Comparison of ENCODE assay signal across 9 mouse cellular contexts in genomic region chr3:35973551-35973950, GRCm38 (mm10). TPM values are rescaled to one million over a fixed set of nuclear protein-coding genes. Genes with fewer than 3 reads are reported as not detected.
DNase-seq lines count a peak whose midpoint lies in the region; ATAC-seq and TF ChIP-seq lines count a peak whose summit lies in the region.
"Had no signal": no experiment of that assay in that cellular context is flagged by ENCODE, and none has a peak within 500 bp of the region (broad histone marks: within the 10 kb centered on the region; RNA-seq: fewer than 3 reads in every experiment).

No protein-coding gene starts in this region.

- no peak overlapping the region for H3K27ac ChIP-seq in hindbrain, embryonic 11.5 days (ENCODE audit: low read depth, low read length)
- H3K27ac ChIP-seq in hindbrain, embryonic 12.5 days = no peak overlapping the region
- no peak overlapping the region for H3K27ac ChIP-seq in embryonic facial prominence, embryonic 14.5 days (replicated peaks; ENCODE audit: low read depth, low read length)
- H3K27ac ChIP-seq in liver, adult 2 months (replicated peaks; ENCODE audit: insufficient read depth, low read depth, low read length) = no peak overlapping the region
- H3K27ac ChIP-seq: heart, embryonic 13.5 days had no signal

- no peaks in the 10 kb centered on the region for H3K79me2 ChIP-seq in C2C12 (ENCODE audit: control insufficient read depth, insufficient read depth)
- H3K79me2 ChIP-seq in liver, adult 2 months (ENCODE audit: control insufficient read depth, insufficient read depth, low read length) = no peaks in the 10 kb centered on the region

- H3K9me3 ChIP-seq in hindbrain, embryonic 11.5 days (ENCODE audit: control insufficient read depth, low read length) = no peaks in the 10 kb centered on the region
- H3K9me3 ChIP-seq in hindbrain, embryonic 12.5 days (replicated peaks) = no peaks in the 10 kb centered on the region
- no peaks in the 10 kb centered on the region for H3K9me3 ChIP-seq in embryonic facial prominence, embryonic 14.5 days (ENCODE audit: control insufficient read depth, low read length)
- H3K9me3 ChIP-seq: heart, embryonic 13.5 days had no signal

- peak; percentile 32 for DNase-seq in hindbrain, embryonic 11.5 days (ENCODE audit: low spot score)
- DNase-seq in MEL-GATA-1-ER (ENCODE audit: extremely low read depth, low read depth) = peak; percentile 23
- no peak for DNase-seq in embryonic facial prominence, embryonic 14.5 days (ENCODE audit: low spot score)
- DNase-seq in liver, adult 2 months (ENCODE audit: extremely low read depth, low read depth, low spot score) = peak; percentile 41
- DNase-seq in splenic B cell, adult 2 months (ENCODE audit: low read depth, low spot score) = peak; percentile 73
- no peak for DNase-seq in layer of hippocampus, adult 9-10 months (ENCODE audit: low spot score)

- no peaks in the 10 kb centered on the region for H3K79me3 ChIP-seq in C2C12 (ENCODE audit: low read depth)

- WGBS in hindbrain, embryonic 11.5 days = 76% methylated on average over 7 of the region's 7 CpGs
- WGBS in hindbrain, embryonic 12.5 days = 75% methylated on average over 7 of the region's 7 CpGs
- WGBS in embryonic facial prominence, embryonic 14.5 days = 69% methylated on average over 7 of the region's 7 CpGs
- 70% methylated on average over 7 of the region's 7 CpGs for WGBS in liver, adult 2 months

- H3ac ChIP-seq in C2C12 (ENCODE audit: control insufficient read depth, insufficient read length, low read depth) = no peak overlapping the region

- TF ChIP-seq CTCF in C2C12 (IDR thresholded peaks at IDR 0.05; ENCODE audit: control insufficient read depth, insufficient read depth, insufficient read length) = peak; percentile 33
- peak; percentile 72 for TF ChIP-seq CTCF in liver, adult 2 months (IDR thresholded peaks at IDR 0.05; ENCODE audit: low read depth, low read length)

- H3K36me3 ChIP-seq in hindbrain, embryonic 11.5 days (ENCODE audit: control insufficient read depth, insufficient read depth, low read length) = no peaks in the 10 kb centered on the region
- H3K36me3 ChIP-seq in hindbrain, embryonic 12.5 days = peaks cover 56% of the 10 kb centered on the region
- peaks cover 12% of the 10 kb centered on the region for H3K36me3 ChIP-seq in C2C12 (ENCODE audit: control insufficient read depth, insufficient read depth)
- peaks cover 65% of the 10 kb centered on the region for H3K36me3 ChIP-seq in embryonic facial prominence, embryonic 14.5 days (ENCODE audit: control insufficient read depth, insufficient read depth, low read length)
- H3K36me3 ChIP-seq in liver, adult 2 months (ENCODE audit: control insufficient read depth, insufficient read depth, low read length) = peaks cover 38% of the 10 kb centered on the region
- H3K36me3 ChIP-seq in splenic B cell, adult 2 months (ENCODE audit: control insufficient read depth, insufficient read depth, low read length, poor library complexity, severe bottlenecking) = peaks cover 4% of the 10 kb centered on the region

- H3K9ac ChIP-seq in hindbrain, embryonic 11.5 days (ENCODE audit: low read depth, low read length) = no peak overlapping the region
- no peak overlapping the region for H3K9ac ChIP-seq in hindbrain, embryonic 12.5 days
- H3K9ac ChIP-seq in embryonic facial prominence, embryonic 14.5 days (ENCODE audit: low read depth, low read length) = no peak overlapping the region
- H3K9ac ChIP-seq in liver, adult 2 months (ENCODE audit: low read depth, low read length) = no peak overlapping the region
- H3K9ac ChIP-seq: heart, embryonic 13.5 days had no signal

- H3K4me3 ChIP-seq in hindbrain, embryonic 11.5 days (ENCODE audit: low read depth, low read length) = no peak overlapping the region
- H3K4me3 ChIP-seq in hindbrain, embryonic 12.5 days = no peak overlapping the region
- no peak overlapping the region for H3K4me3 ChIP-seq in C2C12 (ENCODE audit: insufficient read depth, poor library complexity, severe bottlenecking)
- no peak overlapping the region for H3K4me3 ChIP-seq in embryonic facial prominence, embryonic 14.5 days (ENCODE audit: low read depth, low read length)
- no peak overlapping the region for H3K4me3 ChIP-seq in liver, adult 2 months (ENCODE audit: insufficient read depth, low read depth, low read length)
- H3K4me3 ChIP-seq: heart, embryonic 13.5 days had no signal

- TF ChIP-seq POLR2A in liver, adult 2 months (IDR thresholded peaks at IDR 0.05; ENCODE audit: extremely low read depth, insufficient read depth, low read length) = no peak

- H3K4me2 ChIP-seq in hindbrain, embryonic 11.5 days (replicated peaks; ENCODE audit: low read depth, low read length) = no peak overlapping the region
- H3K4me2 ChIP-seq in hindbrain, embryonic 12.5 days (replicated peaks) = no peak overlapping the region
- H3K4me2 ChIP-seq in embryonic facial prominence, embryonic 14.5 days (ENCODE audit: low read depth, low read length) = no peak overlapping the region
- H3K4me2 ChIP-seq: heart, embryonic 13.5 days had no signal

- no peaks in the 10 kb centered on the region for H3K27me3 ChIP-seq in hindbrain, embryonic 11.5 days (ENCODE audit: control insufficient read depth, insufficient read depth, low read length)
- no peaks in the 10 kb centered on the region for H3K27me3 ChIP-seq in hindbrain, embryonic 12.5 days
- H3K27me3 ChIP-seq in C2C12 (ENCODE audit: control insufficient read depth, insufficient read depth, insufficient read length) = no peaks in the 10 kb centered on the region
- no peaks in the 10 kb centered on the region for H3K27me3 ChIP-seq in embryonic facial prominence, embryonic 14.5 days (replicated peaks; ENCODE audit: control insufficient read depth, insufficient read depth, low read length)
- no peaks in the 10 kb centered on the region for H3K27me3 ChIP-seq in liver, adult 2 months (ENCODE audit: control insufficient read depth, insufficient read depth, low read length)
- no peaks in the 10 kb centered on the region for H3K27me3 ChIP-seq in splenic B cell, adult 2 months (ENCODE audit: control insufficient read depth, insufficient read depth, low read length, poor library complexity, severe bottlenecking)
- H3K27me3 ChIP-seq: heart, embryonic 13.5 days had no signal

- no peak for ATAC-seq in hindbrain, embryonic 11.5 days (ENCODE audit: low FRiP score)
- no peak for ATAC-seq in hindbrain, embryonic 12.5 days (ENCODE audit: low FRiP score)
- ATAC-seq in embryonic facial prominence, embryonic 14.5 days (ENCODE audit: low read depth) = 0 out of 2 replicates have a peak, but pooled peaks have one; percentile 53

- no peaks in the 10 kb centered on the region for H3K4me1 ChIP-seq in hindbrain, embryonic 11.5 days (replicated peaks; ENCODE audit: control insufficient read depth, insufficient read depth, low read length)
- no peaks in the 10 kb centered on the region for H3K4me1 ChIP-seq in hindbrain, embryonic 12.5 days
- H3K4me1 ChIP-seq in embryonic facial prominence, embryonic 14.5 days (ENCODE audit: control insufficient read depth, insufficient read depth, low read length) = no peaks in the 10 kb centered on the region
- no peaks in the 10 kb centered on the region; the same call in 1 of the 2 replicates for H3K4me1 ChIP-seq in liver, adult 2 months (ENCODE audit: control insufficient read depth, insufficient read depth, low read length)

TF ChIP-seq in C2C12, 6 proteins besides CTCF, POLR2A, EP300 and RAD21:
- no peak for TF ChIP-seq CEBPB (IDR thresholded peaks at IDR 0.05; ENCODE audit: low read depth)
- TF ChIP-seq FOSL1 (IDR thresholded peaks at IDR 0.05; ENCODE audit: insufficient read depth, low read length, poor library complexity, severe bottlenecking) = no peak
- no peak for TF ChIP-seq USF1 (IDR thresholded peaks at IDR 0.05; ENCODE audit: low read depth)
- TF ChIP-seq MAX (IDR thresholded peaks at IDR 0.05) = no peak
- no peak for TF ChIP-seq MYOG (IDR thresholded peaks at IDR 0.05; ENCODE audit: control insufficient read depth, extremely low read depth, insufficient read length)
- TF ChIP-seq MYOD1 (IDR thresholded peaks at IDR 0.05; ENCODE audit: control insufficient read depth, insufficient read length, low read depth) = no peak

RNA-seq across cellular contexts. Expression of gene Mccc1, which starts 26.9 kb away (rescaled TPM):
- 31.3 and 35.7 TPM in 2 replicates for polyA plus RNA-seq in hindbrain, embryonic 11.5 days (2014; fragmentation: Nextera tagmentation; extraction: Ambion mirVana)
- 33.2 and 38.2 TPM in 2 replicates for polyA plus RNA-seq in hindbrain, embryonic 12.5 days (2016; fragmentation: Nextera tagmentation; extraction: Ambion mirVana)
- polyA plus RNA-seq in C2C12 (2012; fragmentation: generic; extraction: Trizol) = 8.1 TPM
- 25.0 and 25.3 TPM in 2 replicates for polyA plus RNA-seq in embryonic facial prominence, embryonic 14.5 days (2014; fragmentation: Nextera tagmentation; extraction: Ambion mirVana)
- total RNA-seq in liver, adult 2 months (2014; rRNA removed) = 44.0 and 49.7 TPM in 2 replicates
- polyA plus RNA-seq in liver, adult 2 months (2012; rRNA removed) = 25.3 and 26.3 TPM in 2 replicates

RNA-seq across cellular contexts. Expression of gene Dcun1d1, which starts 36.3 kb away (rescaled TPM):
- polyA plus RNA-seq in hindbrain, embryonic 11.5 days (2014; fragmentation: Nextera tagmentation; extraction: Ambion mirVana) = 107 and 112 TPM in 2 replicates
- 95.3 and 95.4 TPM in 2 replicates for polyA plus RNA-seq in hindbrain, embryonic 12.5 days (2016; fragmentation: Nextera tagmentation; extraction: Ambion mirVana)
- 13.2 TPM for polyA plus RNA-seq in C2C12 (2012; fragmentation: generic; extraction: Trizol)
- polyA plus RNA-seq in embryonic facial prominence, embryonic 14.5 days (2014; fragmentation: Nextera tagmentation; extraction: Ambion mirVana) = 84.4 and 89.6 TPM in 2 replicates
- total RNA-seq in liver, adult 2 months (2014; rRNA removed) = 49.3 and 61.1 TPM in 2 replicates
- 10.2 and 12.7 TPM in 2 replicates for polyA plus RNA-seq in liver, adult 2 months (2012; rRNA removed)

Comparison
In these comparisons a context has a peak if more than half of its experiments do, and no peak if none do; other contexts are left out.
1. DNase-seq: peak in hindbrain, embryonic 11.5 days (single experiment), MEL-GATA-1-ER (single experiment), liver, adult 2 months (single experiment) and splenic B cell, adult 2 months (single experiment); none in embryonic facial prominence, embryonic 14.5 days (single experiment) and layer of hippocampus, adult 9-10 months (single experiment).